Mouse (Mus musculus) G1E (cell line): ENCODE data around the gene Srf. TPM values are rescaled to one million over a fixed set of nuclear protein-coding genes. Genes with fewer than 3 reads are reported as not detected.

ENCODE experiments used
- ATAC-seq: 2 replicates; pipeline ENCODE4 v1.8.0; 2016; ENCODE audit warnings: mild to moderate bottlenecking; ENCODE audit not compliant: insufficient number of reproducible peaks, poor library complexity, low FRiP score, severe bottlenecking; ENCODE audit errors: extremely low read depth
- DNase-seq: peaks from one replicate; pipeline ENCODE4 v3.0.0; 2012; ENCODE audit warnings: low spot score
- H3K27me3 ChIP-seq: 2 replicates; pipeline ENCODE4 v1.6.1; 2012; ENCODE audit warnings: mild to moderate bottlenecking, low read length, inconsistent platforms; ENCODE audit not compliant: insufficient read depth
- H3K36me3 ChIP-seq: replicated peaks from 2 replicates; pipeline ENCODE3; 2012; ENCODE audit warnings: mild to moderate bottlenecking, inconsistent platforms
- H3K4me1 ChIP-seq: 2 replicates; pipeline ENCODE4 v1.6.1; 2012; ENCODE audit warnings: low read depth, low read length, inconsistent platforms, mixed read lengths; ENCODE audit not compliant: insufficient read depth
- H3K4me3 ChIP-seq: 2 replicates; pipeline ENCODE4 v1.5.1; 2012; ENCODE audit warnings: low read depth, mild to moderate bottlenecking, inconsistent platforms, low read length, moderate library complexity, mixed read lengths
- H3K9me3 ChIP-seq: replicated peaks from 2 replicates; pipeline ENCODE4 v1.6.1; 2012; ENCODE audit warnings: inconsistent platforms
- CTCF ChIP-seq: IDR thresholded peaks from 2 replicates; pipeline ENCODE4 v1.5.1; 2012; ENCODE audit warnings: low read depth, low read length, inconsistent platforms, mixed read lengths
- GATA1 ChIP-seq: IDR thresholded peaks from 2 replicates; pipeline ENCODE4 v1.6.1; 2012; ENCODE audit warnings: borderline replicate concordance, low read length, inconsistent platforms, mixed read lengths
- GATA2 ChIP-seq: IDR thresholded peaks from 2 replicates; pipeline ENCODE4 v1.6.1; 2012; ENCODE audit warnings: low read depth, low read length, inconsistent platforms, borderline replicate concordance
- POLR2AphosphoS5 ChIP-seq: IDR thresholded peaks from 2 replicates; pipeline ENCODE4 v1.6.1; 2012; ENCODE audit warnings: low read depth, low read length, inconsistent platforms; ENCODE audit not compliant: insufficient replicate concordance
- TAL1 ChIP-seq: conservative IDR thresholded peaks from 2 replicates; pipeline ENCODE4 v1.6.1; 2012; ENCODE audit warnings: low read depth, low read length, inconsistent platforms, mixed read lengths
- polyA plus RNA-seq: library from polyadenylated mRNA; stranded (reverse); fragments of >175 nt; gene quantifications from 2 replicates; pipeline ENCODE4 v1.2.3, GENCODE M21; 2012
- total RNA-seq, 2 experiments: library from RNA; stranded (forward) in 1 of 2; stranded (reverse) in 1 of 2; fragments of 200-1000 nt in 1 of 2; fragments of >200 nt in 1 of 2; fragmentation: Nextera tagmentation in 1 of 2; gene quantifications; 2 replicates each; pipeline ENCODE4 v1.2.3; 2014 to 2017

Srf gene
- total and polyA plus RNA-seq, 3 experiments: 18.4 to 113 (median 52.7) TPM

- H3K4me3 ChIP-seq: no peak overlapping the region
- peaks cover 51% of the 10 kb centered on the region for H3K36me3 ChIP-seq
- peaks cover 56% of the 10 kb centered on the region for H3K4me1 ChIP-seq
- no peaks in the 10 kb centered on the region for H3K27me3 ChIP-seq
- DNase-seq (no peak), ATAC-seq (no peak)
- no peaks in the 10 kb centered on the region for H3K9me3 ChIP-seq
- TF ChIP-seq GATA1 (no peak), TAL1 (no peak), CTCF (no peak), GATA2 (no peak), POLR2AphosphoS5 (no peak)
Observed at GRCm38 (mm10) chr17:46553926-46554325, 2.0 kb downstream of the Srf start.

GRCm38 (mm10) chr17:46553469-46553868 is 2.5 kb downstream of the Srf start:
- TF ChIP-seq TAL1: no peak
- no peak for TF ChIP-seq GATA1
- TF ChIP-seq GATA2: no peak
- no peak for TF ChIP-seq CTCF
- no peak for TF ChIP-seq POLR2AphosphoS5
- H3K4me1 ChIP-seq: peaks cover 60% of the 10 kb centered on the region
- H3K27me3 ChIP-seq: no peaks in the 10 kb centered on the region
- H3K4me3 ChIP-seq: no peak overlapping the region
- DNase-seq: no peak
- ATAC-seq: no peak
- no peaks in the 10 kb centered on the region for H3K9me3 ChIP-seq
- H3K36me3 ChIP-seq: peaks cover 56% of the 10 kb centered on the region

- Histone ChIP-seq H3K36me3 (peaks cover 61% of the 10 kb centered on the region), H3K4me3 (no peak overlapping the region; the same call in 1 of the 2 replicates), H3K27me3 (no peaks in the 10 kb centered on the region), H3K4me1 (peaks cover 65% of the 10 kb centered on the region), H3K9me3 (no peaks in the 10 kb centered on the region)
- ATAC-seq (no peak), DNase-seq (peak; percentile 51)
- TF ChIP-seq GATA1 (no peak), GATA2 (no peak), POLR2AphosphoS5 (no peak), CTCF (no peak), TAL1 (no peak)
Observed at GRCm38 (mm10) chr17:46552841-46553423, 3.0 kb downstream of the Srf start.

GRCm38 (mm10) chr17:46552151-46552550 is 3.8 kb downstream of the Srf start:
- H3K9me3 ChIP-seq: no peaks in the 10 kb centered on the region
- TF ChIP-seq POLR2AphosphoS5 (no peak), TAL1 (no peak), GATA2 (no peak), CTCF (no peak), GATA1 (no peak)
- no peak for DNase-seq
- H3K27me3 ChIP-seq: no peaks in the 10 kb centered on the region
- no peak for ATAC-seq
- peaks cover 68% of the 10 kb centered on the region for H3K36me3 ChIP-seq
- peaks cover 67% of the 10 kb centered on the region for H3K4me1 ChIP-seq
- no peak overlapping the region for H3K4me3 ChIP-seq

- TF ChIP-seq GATA1: no peak
- no peak for TF ChIP-seq GATA2
- TF ChIP-seq CTCF: no peak
- TF ChIP-seq POLR2AphosphoS5: no peak
- TF ChIP-seq TAL1: no peak
- Histone ChIP-seq H3K4me1 (peaks cover 66% of the 10 kb centered on the region), H3K36me3 (peaks cover 75% of the 10 kb centered on the region), H3K9me3 (no peaks in the 10 kb centered on the region), H3K4me3 (no peak overlapping the region), H3K27me3 (no peaks in the 10 kb centered on the region)
- DNase-seq (no peak), ATAC-seq (no peak)
Observed at GRCm38 (mm10) chr17:46551369-46551768, 4.6 kb downstream of the Srf start.

- ATAC-seq (no peak), DNase-seq (no peak)
- Histone ChIP-seq H3K4me1 (peaks cover 71% of the 10 kb centered on the region), H3K27me3 (peaks cover 5% of the 10 kb centered on the region; the same call in 1 of the 2 replicates), H3K4me3 (no peak overlapping the region), H3K9me3 (no peaks in the 10 kb centered on the region), H3K36me3 (peaks cover 80% of the 10 kb centered on the region)
- TF ChIP-seq GATA1 (no peak), GATA2 (no peak), TAL1 (no peak), CTCF (no peak)
Observed at GRCm38 (mm10) chr17:46550904-46551303, 5.1 kb downstream of the Srf start.
